Mouse (Mus musculus) limb, embryonic 14.5 days (tissue): ENCODE measurements at regions not wholly inside any gene's neighbourhood (a gene's known extent, or its start where the extent isn't known, plus 50 kb on each side); places are given as distances from the start of the nearest gene placed in this dataset.

Experiments
- ATAC-seq: fragments of 200-750 bp; cut with Nextera tagmentation; 2 replicates; pipeline ENCODE4 v1.8.0; 2017; ENCODE audit warnings: low read depth, moderate number of reproducible peaks, moderate TSS enrichment; ENCODE audit not compliant: low FRiP score
- DNase-seq: peaks from one replicate; pipeline ENCODE4 v3.0.0-alpha.2; 2015; ENCODE audit warnings: low spot score
- H3K27ac ChIP-seq: fragments of 300-500 bp; sonication (generic); replicated peaks from 2 replicates; pipeline ENCODE4 v1.5.1; 2014; ENCODE audit warnings: low read depth, mild to moderate bottlenecking, low read length, moderate library complexity, mixed read lengths
- H3K27me3 ChIP-seq: fragments of 300-500 bp; sonication (generic); 2 replicates; pipeline ENCODE4 v1.6.1; 2014; ENCODE audit warnings: low read length, mixed read lengths; ENCODE audit not compliant: control insufficient read depth, insufficient read depth
- H3K36me3 ChIP-seq: fragments of 300-500 bp; sonication (generic); 2 replicates; pipeline ENCODE4 v1.6.1; 2014; ENCODE audit warnings: mild to moderate bottlenecking, low read length, moderate library complexity, mixed read lengths; ENCODE audit not compliant: control insufficient read depth, insufficient read depth
- H3K4me1 ChIP-seq: fragments of 300-500 bp; sonication (generic); 2 replicates; pipeline ENCODE4 v1.6.1; 2014; ENCODE audit warnings: antibody characterized with exemption, low read length, mixed read lengths; ENCODE audit not compliant: control insufficient read depth, insufficient read depth
- H3K4me2 ChIP-seq: fragments of 300-500 bp; sonication (generic); replicated peaks from 2 replicates; pipeline ENCODE4 v1.6.1; 2014; ENCODE audit warnings: low read depth, mild to moderate bottlenecking, low read length, moderate library complexity; ENCODE audit not compliant: severe bottlenecking
- H3K4me3 ChIP-seq: fragments of 300-500 bp; sonication (generic); replicated peaks from 2 replicates; pipeline ENCODE4 v1.5.1; 2014; ENCODE audit warnings: low read length
- H3K9ac ChIP-seq: fragments of 300-500 bp; sonication (generic); 2 replicates; pipeline ENCODE4 v1.6.1; 2014; ENCODE audit warnings: mild to moderate bottlenecking, low read depth, low read length, moderate library complexity; ENCODE audit not compliant: severe bottlenecking
- H3K9me3 ChIP-seq: fragments of 300-500 bp; sonication (generic); 2 replicates; pipeline ENCODE4 v1.6.1; 2016; ENCODE audit warnings: low read length; ENCODE audit not compliant: control insufficient read depth
- POLR2A ChIP-seq: fragments of 200-500 bp; IDR thresholded peaks from 2 replicates; pipeline ENCODE4 v1.8.0; 2012; ENCODE audit warnings: inconsistent platforms, mild to moderate bottlenecking, moderate library complexity, borderline replicate concordance; ENCODE audit not compliant: insufficient read depth, insufficient read length; ENCODE audit errors: extremely low read depth
- WGBS: fragments of 180-500 bp; shearing (Covaris S2); extraction: QIAGEN DNeasy Blood & Tissue Kit; methylation state at CpG from one replicate; pipeline ENCODE4 v1.1.7; 2014; 5-methylcytosine and 5-hydroxymethylcytosine counted together

GRCm38 (mm10) chr3:53792541-53792940 is 52.3 kb upstream of the Gm10985 start:
- no peak overlapping the region for H3K4me2 ChIP-seq
- ATAC-seq (no peak), DNase-seq (no peak)
- H3K4me3 ChIP-seq: no peak overlapping the region
- no peaks in the 10 kb centered on the region for H3K36me3 ChIP-seq
- H3K9ac ChIP-seq: no peak overlapping the region
- H3K27me3 ChIP-seq: no peaks in the 10 kb centered on the region
- H3K27ac ChIP-seq: no peak overlapping the region
- TF ChIP-seq POLR2A: no peak
- WGBS: 100% methylated on average over 1 of the region's 1 CpGs
- no peaks in the 10 kb centered on the region for H3K9me3 ChIP-seq
- H3K4me1 ChIP-seq: no peaks in the 10 kb centered on the region

- Histone ChIP-seq H3K4me2 (no peak overlapping the region), H3K27ac (no peak overlapping the region), H3K36me3 (no peaks in the 10 kb centered on the region), H3K4me1 (no peaks in the 10 kb centered on the region), H3K27me3 (no peaks in the 10 kb centered on the region), H3K4me3 (no peak overlapping the region), H3K9ac (no peak overlapping the region), H3K9me3 (no peaks in the 10 kb centered on the region)
- no peak for DNase-seq
- no peak for TF ChIP-seq POLR2A
- ATAC-seq: no peak
Measured at GRCm38 (mm10) chr3:53789706-53790105, 55.2 kb upstream of the Gm10985 start.

- H3K36me3 ChIP-seq: no peaks in the 10 kb centered on the region
- H3K4me3 ChIP-seq: no peak overlapping the region
- no peak overlapping the region for H3K27ac ChIP-seq
- DNase-seq (no peak), ATAC-seq (no peak)
- no peaks in the 10 kb centered on the region for H3K9me3 ChIP-seq
- no peak overlapping the region for H3K4me2 ChIP-seq
- no peak overlapping the region for H3K9ac ChIP-seq
- TF ChIP-seq POLR2A: no peak
- 70% methylated on average over 3 of the region's 3 CpGs for WGBS
- H3K4me1 ChIP-seq: no peaks in the 10 kb centered on the region
- H3K27me3 ChIP-seq: no peaks in the 10 kb centered on the region
Measured at GRCm38 (mm10) chr3:53785201-53785600, 59.7 kb upstream of the Gm10985 start.

- Histone ChIP-seq H3K9ac (no peak overlapping the region), H3K4me2 (no peak overlapping the region), H3K36me3 (no peaks in the 10 kb centered on the region), H3K27me3 (no peaks in the 10 kb centered on the region), H3K4me1 (no peaks in the 10 kb centered on the region), H3K4me3 (no peak overlapping the region), H3K27ac (no peak overlapping the region), H3K9me3 (no peaks in the 10 kb centered on the region)
- 84% methylated on average over 5 of the region's 5 CpGs for WGBS
- no peak for DNase-seq
- no peak for ATAC-seq
- no peak for TF ChIP-seq POLR2A
Measured at GRCm38 (mm10) chr3:53776668-53777067, 68.2 kb upstream of the Gm10985 start.

- Histone ChIP-seq H3K9me3 (no peaks in the 10 kb centered on the region), H3K36me3 (no peaks in the 10 kb centered on the region), H3K4me3 (no peak overlapping the region), H3K27ac (no peak overlapping the region), H3K27me3 (no peaks in the 10 kb centered on the region), H3K4me2 (no peak overlapping the region), H3K9ac (no peak overlapping the region), H3K4me1 (no peaks in the 10 kb centered on the region)
- no peak for ATAC-seq
- no peak for DNase-seq
- TF ChIP-seq POLR2A: no peak
Measured at GRCm38 (mm10) chr3:53767601-53768000, 77.3 kb upstream of the Gm10985 start.

GRCm38 (mm10) chr3:53763981-53764380 is 80.9 kb upstream of the Gm10985 start:
- no peak overlapping the region for H3K4me3 ChIP-seq
- WGBS: 87% methylated on average over 2 of the region's 2 CpGs
- H3K9me3 ChIP-seq: no peaks in the 10 kb centered on the region
- no peak overlapping the region for H3K4me2 ChIP-seq
- H3K27me3 ChIP-seq: no peaks in the 10 kb centered on the region
- no peaks in the 10 kb centered on the region for H3K4me1 ChIP-seq
- H3K36me3 ChIP-seq: no peaks in the 10 kb centered on the region
- no peak overlapping the region for H3K27ac ChIP-seq
- no peak for ATAC-seq
- DNase-seq: no peak
- no peak for TF ChIP-seq POLR2A
- no peak overlapping the region for H3K9ac ChIP-seq
